Mouse (Mus musculus): ENCODE measurements at regions not wholly inside any gene's neighbourhood (a gene's known extent, or its start where the extent isn't known, plus 50 kb on each side); places are given as distances from the start of the nearest gene placed in this dataset.

- TF ChIP-seq CTCF (IDR thresholded peaks at IDR 0.05; ENCODE audit: low read depth, low read length) (no peak), POLR2A (IDR thresholded peaks at IDR 0.05; ENCODE audit: insufficient read depth, low read length) (no peak)
Observed at GRCm38 (mm10) chr16:42546229-42547163, 206.0 kb upstream of the Gap43 start.
